Mouse (Mus musculus) MEL (cell line): Measurements from ENCODE around the gene Morc1. TPM values are rescaled to one million over a fixed set of nuclear protein-coding genes. Genes with fewer than 3 reads are reported as not detected.

ENCODE experiments used
- DNase-seq: peaks from one replicate; pipeline ENCODE4 v3.0.0; 2011; ENCODE audit warnings: low read depth, low spot score
- H3K27ac ChIP-seq: 2 replicates; pipeline ENCODE4 v1.5.1; 2012; ENCODE audit warnings: low read depth, mild to moderate bottlenecking, control low read depth, low read length, moderate library complexity; ENCODE audit not compliant: control insufficient read depth
- H3K27me3 ChIP-seq, 2 experiments: fragments of 150-350 bp in 1 of 2; sonication (generic) in 1 of 2; 2 replicates each; pipeline ENCODE4 v1.6.1; 2012; ENCODE audit warnings: low read length in 2 of 2, mild to moderate bottlenecking in 2 of 2, improper control_type of control experiment in 1 of 2, moderate library complexity in 1 of 2; ENCODE audit not compliant: insufficient read depth in 2 of 2, control insufficient read depth in 1 of 2
- H3K36me3 ChIP-seq, 2 experiments: 2 replicates each; pipeline ENCODE4 v1.6.1; 2012 to 2014; ENCODE audit warnings: low read length in 2 of 2, improper control_type of control experiment in 1 of 2, inconsistent platforms in 1 of 2, mild to moderate bottlenecking in 1 of 2; ENCODE audit not compliant: insufficient read depth in 2 of 2, control insufficient read depth in 1 of 2
- H3K4me1 ChIP-seq, 2 experiments: fragments of 150-350 bp in 1 of 2; sonication (generic) in 1 of 2; 2 replicates each; pipeline ENCODE4 v1.6.1; 2012; ENCODE audit warnings: low read length in 2 of 2, improper control_type of control experiment in 1 of 2, mild to moderate bottlenecking in 1 of 2; ENCODE audit not compliant: insufficient read depth in 2 of 2, control insufficient read depth in 1 of 2
- H3K4me3 ChIP-seq, 2 experiments: fragments of 150-350 bp in 1 of 2; sonication (generic) in 1 of 2; 2 replicates each; pipeline ENCODE4 v1.5.1; 2012; ENCODE audit warnings: low read depth in 2 of 2, low read length in 2 of 2, mild to moderate bottlenecking in 2 of 2, moderate library complexity in 2 of 2, control low read depth in 1 of 2, improper control_type of control experiment in 1 of 2; ENCODE audit not compliant: control insufficient read depth in 1 of 2, insufficient read depth in 1 of 2
- H3K79me2 ChIP-seq: 2 replicates; pipeline ENCODE4 v1.6.1; 2012; ENCODE audit warnings: mild to moderate bottlenecking, low read length, moderate library complexity; ENCODE audit not compliant: control insufficient read depth, poor library complexity, insufficient read depth
- H3K9ac ChIP-seq: 2 replicates; pipeline ENCODE4 v1.6.1; 2012; ENCODE audit warnings: low read depth, mild to moderate bottlenecking, control low read depth, low read length, moderate library complexity; ENCODE audit not compliant: control insufficient read depth, poor library complexity, severe bottlenecking
- H3K9me3 ChIP-seq: fragments of 150-350 bp; sonication (generic); replicated peaks from 2 replicates; pipeline ENCODE4 v1.6.1; 2012; ENCODE audit warnings: mild to moderate bottlenecking, low read length, improper control_type of control experiment, moderate library complexity; ENCODE audit not compliant: insufficient read depth
- BHLHE40 ChIP-seq: IDR thresholded peaks from 2 replicates; pipeline ENCODE4 v1.6.1; 2012; ENCODE audit warnings: low read depth, mild to moderate bottlenecking, inconsistent platforms, low read length, improper control_type of control experiment, borderline replicate concordance
- CHD1 ChIP-seq: IDR thresholded peaks from 2 replicates; pipeline ENCODE4 v1.6.1; 2012; ENCODE audit warnings: low read depth, mild to moderate bottlenecking, inconsistent platforms, low read length, improper control_type of control experiment
- CHD2 ChIP-seq: IDR thresholded peaks from 2 replicates; pipeline ENCODE4 v1.6.1; 2011; ENCODE audit warnings: low read length, improper control_type of control experiment
- CTCF ChIP-seq, 3 experiments: IDR thresholded peaks in 2 of 3; conservative IDR thresholded peaks in 1 of 3; 2 replicates each; pipeline ENCODE4 v1.5.1; 2011 to 2012; ENCODE audit warnings: low read length in 3 of 3, low read depth in 2 of 3, mild to moderate bottlenecking in 2 of 3, improper control_type of control experiment in 1 of 3, inconsistent platforms in 1 of 3, mixed read lengths in 1 of 3, moderate library complexity in 1 of 3; ENCODE audit not compliant: control insufficient read depth in 1 of 3, insufficient read depth in 1 of 3, poor library complexity in 1 of 3, severe bottlenecking in 1 of 3
- E2F4 ChIP-seq: IDR thresholded peaks from 2 replicates; pipeline ENCODE4 v1.6.1; 2011; ENCODE audit warnings: low read depth, low read length, improper control_type of control experiment, borderline replicate concordance
- EP300 ChIP-seq, 2 experiments: IDR thresholded peaks; 2 replicates each; pipeline ENCODE4 v1.6.1; 2011; ENCODE audit warnings: improper control_type of control experiment in 2 of 2, low read length in 2 of 2, low read depth in 1 of 2, mild to moderate bottlenecking in 1 of 2
- ETS1 ChIP-seq: IDR thresholded peaks from 2 replicates; pipeline ENCODE4 v1.6.1; 2012; ENCODE audit warnings: low read depth, mild to moderate bottlenecking, inconsistent platforms, low read length, improper control_type of control experiment, moderate library complexity
- GATA1 ChIP-seq: IDR thresholded peaks from 2 replicates; pipeline ENCODE4 v1.6.1; 2011; ENCODE audit warnings: low read depth, low read length, improper control_type of control experiment
- HCFC1 ChIP-seq: IDR thresholded peaks from 2 replicates; pipeline ENCODE4 v1.6.1; 2012; ENCODE audit warnings: low read depth, mild to moderate bottlenecking, inconsistent platforms, low read length, improper control_type of control experiment, moderate library complexity
- MAX ChIP-seq: IDR thresholded peaks from 2 replicates; pipeline ENCODE4 v1.6.1; 2011; ENCODE audit warnings: low read length, improper control_type of control experiment
- MAZ ChIP-seq: IDR thresholded peaks from 2 replicates; pipeline ENCODE4 v1.6.1; 2012; ENCODE audit warnings: low read depth, mild to moderate bottlenecking, inconsistent platforms, low read length, improper control_type of control experiment
- MEF2A ChIP-seq: IDR thresholded peaks from 2 replicates; pipeline ENCODE4 v1.6.1; 2014; ENCODE audit warnings: low read depth, mild to moderate bottlenecking, inconsistent platforms, low read length, improper control_type of control experiment; ENCODE audit not compliant: poor library complexity, insufficient replicate concordance, severe bottlenecking; ENCODE audit errors: extremely low read depth
- MXI1 ChIP-seq: IDR thresholded peaks from 2 replicates; pipeline ENCODE4 v1.6.1; 2011; ENCODE audit warnings: mild to moderate bottlenecking, low read depth, low read length, improper control_type of control experiment
- MYB ChIP-seq: IDR thresholded peaks from 2 replicates; pipeline ENCODE4 v1.6.1; 2011; ENCODE audit warnings: mild to moderate bottlenecking, low read depth, low read length, improper control_type of control experiment
- MYC ChIP-seq: IDR thresholded peaks from 2 replicates; pipeline ENCODE4 v1.6.1; 2011; ENCODE audit warnings: low read depth, mild to moderate bottlenecking, low read length, improper control_type of control experiment, moderate library complexity
- NELFE ChIP-seq: IDR thresholded peaks from 2 replicates; pipeline ENCODE4 v1.6.1; 2011; ENCODE audit warnings: low read depth, low read length, improper control_type of control experiment
- POLR2AphosphoS2 ChIP-seq: IDR thresholded peaks from 2 replicates; pipeline ENCODE4 v1.6.1; 2011; ENCODE audit warnings: low read length, improper control_type of control experiment
- SMC3 ChIP-seq: IDR thresholded peaks from 2 replicates; pipeline ENCODE4 v1.6.1; 2011; ENCODE audit warnings: low read depth, low read length, improper control_type of control experiment
- TAL1 ChIP-seq: IDR thresholded peaks from 2 replicates; pipeline ENCODE4 v1.6.1; 2012; ENCODE audit warnings: mild to moderate bottlenecking, inconsistent platforms, low read length, moderate library complexity, mixed read lengths
- USF1 ChIP-seq: IDR thresholded peaks from 2 replicates; pipeline ENCODE4 v1.6.1; 2014; ENCODE audit warnings: low read depth, mild to moderate bottlenecking, inconsistent platforms, low read length, improper control_type of control experiment, moderate library complexity
- USF2 ChIP-seq, 2 experiments: IDR thresholded peaks; 2 replicates each; pipeline ENCODE4 v1.6.1; 2011 to 2012; ENCODE audit warnings: improper control_type of control experiment in 2 of 2, low read length in 2 of 2, borderline replicate concordance in 1 of 2, inconsistent platforms in 1 of 2, low read depth in 1 of 2, mild to moderate bottlenecking in 1 of 2; ENCODE audit not compliant: insufficient read depth in 1 of 2
- ZKSCAN1 ChIP-seq: IDR thresholded peaks from 2 replicates; pipeline ENCODE4 v1.6.1; 2012; ENCODE audit warnings: low read depth, mild to moderate bottlenecking, inconsistent platforms, low read length, improper control_type of control experiment, moderate library complexity
- ZMIZ1 ChIP-seq: IDR thresholded peaks from 2 replicates; pipeline ENCODE4 v1.6.1; 2012; ENCODE audit warnings: low read depth, mild to moderate bottlenecking, inconsistent platforms, low read length, improper control_type of control experiment, moderate library complexity
- ZNF384 ChIP-seq: IDR thresholded peaks from 2 replicates; pipeline ENCODE4 v1.6.1; 2012; ENCODE audit warnings: low read depth, mild to moderate bottlenecking, inconsistent platforms, low read length, improper control_type of control experiment
- polyA plus RNA-seq, 2 experiments: library from polyadenylated mRNA; stranded (reverse) in 1 of 2; unstranded in 1 of 2; fragments of >175 nt in 1 of 2; fragments of >200 nt in 1 of 2; gene quantifications; 2 replicates each; pipeline versions ENCODE4 v1.2.1 to v1.2.4; 2012; ENCODE audit warnings: low replicate concordance in 2 of 2, low read depth in 1 of 2; ENCODE audit not compliant: insufficient read length in 2 of 2, insufficient read depth in 1 of 2, missing spikeins in 1 of 2
- total RNA-seq: library from RNA; depleted of rRNA; stranded (reverse); fragments of 300-350 nt; gene quantifications from 2 replicates; pipeline ENCODE4 v1.2.3, GENCODE M21; 2012

The Morc1 gene
- total and polyA plus RNA-seq, 3 experiments, result not detected

GRCm38 (mm10) chr16:48632351-48632750 lies 201.3 kb downstream of the Morc1 start:
- TF ChIP-seq GATA1 (no peak), TAL1 (no peak), ZNF384 (no peak), CHD1 (no peak), NELFE (no peak), MEF2A (no peak), MAX (no peak), USF2 (IDR thresholded peaks at IDR 0.05; ENCODE audit: borderline replicate concordance in 1 of 2, insufficient read depth in 1 of 2, low read depth in 1 of 2, low read length in 2 of 2) (no peak), CTCF (IDR thresholded peaks at IDR 0.05 in 2 of 3, conservative IDR thresholded peaks at IDR 0.05 in 1 of 3; ENCODE audit: control insufficient read depth in 1 of 3, insufficient read depth in 1 of 3, low read depth in 2 of 3, low read length in 3 of 3, poor library complexity in 1 of 3, severe bottlenecking in 1 of 3) (no peak), BHLHE40 (no peak), CHD2 (no peak), ZMIZ1 (no peak), EP300 (IDR thresholded peaks at IDR 0.05; ENCODE audit: low read depth in 1 of 2, low read length in 2 of 2) (no peak), SMC3 (no peak), MYB (no peak), POLR2AphosphoS2 (no peak), ZKSCAN1 (no peak)
- Histone ChIP-seq H3K79me2 (no peaks in the 10 kb centered on the region), H3K27ac (no peak overlapping the region), H3K4me3 (no peak overlapping the region), H3K4me1 (no peaks in the 10 kb centered on the region), H3K36me3 (no peaks in the 10 kb centered on the region), H3K9me3 (no peaks in the 10 kb centered on the region), H3K9ac (no peak overlapping the region), H3K27me3 (no peaks in the 10 kb centered on the region)
- no peak for DNase-seq

- Histone ChIP-seq H3K27me3 (no peaks in the 10 kb centered on the region), H3K4me3 (no peak overlapping the region), H3K4me1 (no peaks in the 10 kb centered on the region), H3K79me2 (no peaks in the 10 kb centered on the region), H3K9ac (no peak overlapping the region), H3K36me3 (no peaks in the 10 kb centered on the region), H3K27ac (no peak overlapping the region), H3K9me3 (no peaks in the 10 kb centered on the region)
- TF ChIP-seq MEF2A, result no peak
- no peak for TF ChIP-seq CHD2
- TF ChIP-seq MAZ, result no peak
- no peak for TF ChIP-seq EP300 (IDR thresholded peaks at IDR 0.05; ENCODE audit: low read depth in 1 of 2, low read length in 2 of 2)
- TF ChIP-seq MYB, result no peak
- TF ChIP-seq POLR2AphosphoS2, result no peak
- TF ChIP-seq E2F4, result no peak
- TF ChIP-seq MAX, result no peak
- no peak for TF ChIP-seq ZNF384
- no peak for TF ChIP-seq MYC
- no peak for TF ChIP-seq USF1
- TF ChIP-seq ETS1, result no peak
- no peak for TF ChIP-seq BHLHE40
- TF ChIP-seq ZKSCAN1, result no peak
- TF ChIP-seq USF2 (IDR thresholded peaks at IDR 0.05; ENCODE audit: borderline replicate concordance in 1 of 2, insufficient read depth in 1 of 2, low read depth in 1 of 2, low read length in 2 of 2), result no peak
- TF ChIP-seq MXI1, result no peak
- no peak for TF ChIP-seq GATA1
- TF ChIP-seq ZMIZ1, result no peak
- TF ChIP-seq HCFC1, result no peak
- no peak for DNase-seq
Measured at GRCm38 (mm10) chr16:48646246-48646645, 215.2 kb downstream of the Morc1 start.
